Mouse (Mus musculus): ENCODE measurements around the gene Shoc2.

DNA sequence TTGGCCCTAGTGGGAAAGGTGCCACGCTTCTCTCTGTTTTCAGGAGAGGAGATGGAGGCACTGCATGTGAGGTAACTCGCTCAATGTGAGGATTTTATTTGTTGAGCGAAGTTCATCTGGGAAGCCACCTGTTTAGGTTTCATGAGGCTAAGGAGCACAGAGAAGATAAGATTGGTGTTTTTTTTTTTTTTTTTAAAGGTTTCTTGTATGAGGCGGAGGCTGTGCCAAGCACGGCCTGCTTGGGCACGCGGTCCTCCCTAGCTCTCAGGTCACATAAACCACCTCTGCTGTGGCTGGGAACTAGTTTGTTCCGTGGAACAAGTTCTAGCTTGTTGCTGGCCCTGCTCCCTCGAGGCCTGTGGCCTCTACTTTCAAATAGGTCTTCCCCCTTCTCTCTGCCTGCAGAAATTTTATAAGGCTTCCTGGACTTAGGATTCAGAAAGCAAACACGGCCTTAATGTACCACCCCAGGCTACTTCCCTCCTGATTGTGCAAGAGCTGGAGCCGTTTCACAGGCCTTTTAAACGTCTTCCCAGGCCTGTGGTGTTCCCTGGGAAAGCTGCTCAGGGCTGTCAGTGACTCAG, 49.5 kb upstream of the Shoc2 start:
- no peak for TF ChIP-seq CTCF (conservative IDR thresholded peaks at IDR 0.05 in 1 of 2, IDR thresholded peaks at IDR 0.05 in 1 of 2; ENCODE audit: low read depth in 2 of 2, low read length in 2 of 2)
- TF ChIP-seq RAD21 (IDR thresholded peaks at IDR 0.05; ENCODE audit: low read depth, low read length), result no peak; the same call in 1 of the 2 replicates
- peak; percentile 43; the same call in 1 of the 2 replicates for TF ChIP-seq POLR2A (IDR thresholded peaks at IDR 0.05; ENCODE audit: low read depth, low read length)
- TF ChIP-seq SMC3 (IDR thresholded peaks at IDR 0.05; ENCODE audit: low read depth, low read length), result no peak
- TF ChIP-seq KAT2A (IDR thresholded peaks at IDR 0.05; ENCODE audit: insufficient replicate concordance, low read length), result peak; percentile 56; the same call in 1 of the 2 replicates
- TF ChIP-seq CHD2 (IDR thresholded peaks at IDR 0.05; ENCODE audit: low read length), result 0 out of 2 replicates have a peak, but pooled peaks have one; percentile 37
- peak; percentile 77 for TF ChIP-seq ETS1 (conservative IDR thresholded peaks at IDR 0.05; ENCODE audit: low read depth, low read length)
- no peak for TF ChIP-seq UBTF (IDR thresholded peaks at IDR 0.05; ENCODE audit: low read depth, low read length)
- 0 out of 2 replicates have a peak, but pooled peaks have one; percentile 9 for TF ChIP-seq RCOR1 (conservative IDR thresholded peaks at IDR 0.05; ENCODE audit: low read depth, low read length)
- TF ChIP-seq EP300 (IDR thresholded peaks at IDR 0.05; ENCODE audit: low read length), result peak; percentile 79
- TF ChIP-seq ZNF384 (IDR thresholded peaks at IDR 0.05; ENCODE audit: low read depth, low read length), result peak; percentile 91

All from CH12.LX (cell line).